Mouse (Mus musculus): ENCODE results near the gene Setx.

- peak; percentile 75 for TF ChIP-seq CTCF (IDR thresholded peaks at IDR 0.05; ENCODE audit: borderline replicate concordance, insufficient read depth, low read length)
- no peak for TF ChIP-seq POLR2A (IDR thresholded peaks at IDR 0.05; ENCODE audit: low read depth, low read length)
Measured at GRCm38 (mm10) chr2:29194547-29195463, 70.8 kb downstream of the Setx start.

Data from embryonic fibroblast, embryonic 13.5 days (primary cell).